Mouse (Mus musculus) urinary bladder, adult 18-20 months (tissue): ENCODE measurements around the gene Cebpz.

Source experiments
- DNase-seq, 2 experiments: peaks; one replicate each; pipeline ENCODE4 v3.0.0; 2022; ENCODE audit warnings: low spot score in 2 of 2, mixed read lengths in 2 of 2

Gene Cebpz

DNA sequence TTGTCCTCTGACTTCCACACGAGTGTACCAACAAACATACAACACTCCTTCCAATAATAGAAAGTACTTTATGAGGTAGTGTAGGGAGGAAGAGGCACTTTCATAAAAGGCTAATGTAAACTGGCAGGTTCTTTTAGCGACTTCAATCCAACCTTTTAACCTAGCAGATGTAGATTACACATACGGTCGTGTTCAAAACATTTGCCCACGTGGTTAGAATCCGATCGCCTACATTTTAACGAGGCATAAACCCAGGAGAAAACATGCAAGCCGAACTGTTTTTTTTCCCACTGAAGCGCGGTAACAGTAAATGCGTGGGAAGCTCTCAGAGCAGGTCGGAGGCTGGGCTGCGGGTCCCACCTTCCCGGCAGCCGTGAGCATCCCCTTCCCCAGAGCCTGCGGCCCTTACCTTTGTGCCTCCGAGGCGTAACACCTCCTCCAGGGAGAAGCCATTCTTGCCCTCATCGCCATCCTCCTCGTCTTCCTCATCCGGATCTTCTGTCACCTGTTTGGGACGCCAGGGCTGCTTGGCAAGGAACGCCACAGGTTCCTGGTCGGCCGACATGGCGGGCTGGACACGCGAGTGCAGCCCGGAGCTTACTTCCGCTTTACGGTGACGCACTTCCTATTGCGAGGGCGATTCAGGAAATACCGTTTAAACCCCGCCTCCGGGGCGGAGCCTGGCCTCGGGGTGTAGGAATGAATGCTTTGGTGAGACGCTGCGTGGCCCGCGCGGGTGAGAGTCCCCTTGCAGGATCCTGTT, at the start of gene Cebpz, which contains the start of gene Ndufaf7:
TSS of gene Cebpz (minus strand) at position 601 of the 763 bp plus-strand sequence.
TSS of gene Ndufaf7 (plus strand) at position 671 of the 763 bp plus-strand sequence.
- DNase-seq = peak; percentile 94

DNA sequence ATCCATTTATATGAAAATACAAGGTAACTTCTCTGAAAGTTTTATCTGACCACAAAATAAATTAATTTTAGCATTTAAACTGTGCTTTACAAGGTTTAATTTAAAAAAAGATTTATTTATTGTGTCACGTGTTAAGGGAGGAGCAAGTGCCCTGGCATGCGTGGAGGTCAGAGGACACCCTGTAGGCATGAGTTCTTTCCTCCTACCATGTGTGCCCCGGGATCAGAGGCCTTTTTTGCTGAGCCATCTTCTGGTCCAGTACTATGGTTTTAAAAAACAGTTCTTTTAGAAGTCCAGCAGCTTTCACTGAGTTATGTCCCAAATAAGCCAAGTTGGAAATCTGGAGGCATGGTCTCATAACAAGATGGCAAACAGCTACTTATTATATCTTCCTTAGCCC, 46.9 kb upstream of the Cebpz start:
- no peak for DNase-seq

DNA sequence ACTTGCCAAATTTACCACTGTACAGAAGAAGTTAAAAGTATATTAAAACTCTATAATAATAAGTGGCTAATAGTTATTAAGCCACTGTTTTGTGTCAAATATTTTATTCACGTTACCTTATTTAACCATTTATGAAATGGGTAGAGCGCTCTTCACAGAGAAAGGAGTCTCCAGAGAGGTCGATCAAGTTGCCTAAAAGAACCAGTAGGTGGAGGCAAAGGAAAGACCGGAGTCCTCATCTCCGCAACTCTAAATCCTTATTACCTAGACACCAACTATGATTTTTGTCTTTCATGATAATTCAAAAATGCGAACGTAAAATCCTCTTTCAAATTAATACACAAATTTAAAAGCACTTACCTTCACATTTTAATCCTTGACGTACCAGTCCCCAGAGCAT, 46.3 kb upstream of the Cebpz start:
- DNase-seq = no peak

- no peak for DNase-seq
Observed at GRCm38 (mm10) chr17:78968500-78968899, 31.6 kb upstream of the Cebpz start.

GRCm38 (mm10) chr17:78966092-78966883, 29.4 kb upstream of the Cebpz start:
- DNase-seq = no peak

- DNase-seq = no peak
Observed at GRCm38 (mm10) chr17:78964387-78964786, 27.5 kb upstream of the Cebpz start.

DNA sequence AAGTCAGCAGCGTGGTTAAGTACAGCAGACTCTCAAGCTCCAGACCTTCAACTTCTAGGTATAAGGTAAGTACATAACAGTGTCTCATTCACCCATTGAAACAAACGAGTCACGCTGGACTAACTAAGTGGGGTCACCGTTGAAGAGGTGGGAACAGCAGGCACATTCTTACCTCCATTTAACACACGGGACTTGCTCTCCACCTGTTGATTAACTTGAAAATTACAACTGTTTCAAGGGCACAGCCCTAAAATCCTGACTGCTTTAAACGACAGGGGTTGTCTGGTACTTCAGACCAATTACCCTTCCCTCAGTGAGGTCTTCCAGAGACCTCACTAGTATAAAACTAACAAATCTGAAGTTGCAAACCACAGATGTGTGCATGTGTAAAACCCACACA, 22.6 kb upstream of the Cebpz start:
- no peak for DNase-seq

DNA sequence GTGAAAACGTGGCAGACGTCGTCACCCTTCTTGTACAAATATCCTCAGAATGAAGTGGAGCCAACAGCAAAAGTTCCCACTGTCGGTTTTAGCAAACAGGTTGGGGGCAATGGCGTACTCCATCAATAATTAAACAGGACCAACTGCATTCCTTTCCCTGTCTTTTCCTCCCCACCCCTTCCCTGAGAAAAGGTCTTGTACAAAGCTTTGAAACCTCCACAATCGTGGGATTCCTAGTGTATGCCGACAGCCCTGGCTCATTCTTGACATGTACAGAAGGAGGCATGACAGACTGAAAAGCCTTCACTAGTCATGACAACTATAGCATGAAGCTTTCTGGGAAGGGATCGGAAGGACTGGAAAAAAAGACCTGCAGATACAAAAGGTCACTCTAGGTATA, 16.4 kb upstream of the Cebpz start:
- DNase-seq = no peak

DNA sequence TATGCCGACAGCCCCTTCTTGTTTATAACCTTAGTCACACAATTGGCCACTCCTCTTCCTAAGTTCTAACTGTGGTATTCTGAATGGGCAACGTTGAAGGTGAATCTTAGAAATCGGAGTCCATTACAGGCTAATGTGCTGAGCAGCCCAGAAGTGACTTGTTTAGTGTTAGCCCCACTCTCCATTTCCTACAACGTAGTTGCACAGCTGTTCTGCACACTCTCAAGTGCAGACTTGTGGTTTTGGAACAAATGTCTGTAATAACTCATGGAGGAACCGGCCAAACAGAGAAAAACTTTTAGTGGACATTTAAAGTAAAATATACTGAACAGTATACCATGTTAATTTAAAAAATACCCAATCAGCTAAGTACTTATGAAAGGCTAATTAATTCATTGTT, 15.2 kb upstream of the Cebpz start:
- no peak for DNase-seq

- DNase-seq = no peak
Observed at GRCm38 (mm10) chr17:78951225-78951624, 14.4 kb upstream of the Cebpz start.

DNA sequence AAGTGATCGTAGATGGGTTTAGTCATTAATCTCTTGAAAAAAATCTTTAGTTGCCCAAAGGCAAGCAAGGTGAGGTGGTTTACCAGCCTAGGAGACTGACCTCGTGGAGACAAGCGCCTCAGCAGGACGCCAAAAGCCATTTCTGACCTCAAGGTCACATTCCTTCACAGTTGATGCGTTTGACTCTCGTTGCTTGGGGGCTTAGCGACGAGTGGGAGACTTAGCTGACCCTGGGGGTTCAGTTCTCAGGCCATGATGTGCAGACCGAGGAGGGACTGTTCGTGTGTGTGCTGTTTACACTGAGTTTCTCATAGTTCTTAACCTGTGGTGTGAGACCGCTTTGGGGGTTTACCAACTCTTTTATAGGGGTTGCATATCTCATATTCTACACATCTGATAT, 5.7 kb upstream of the Cebpz start:
- DNase-seq = no peak

DNA sequence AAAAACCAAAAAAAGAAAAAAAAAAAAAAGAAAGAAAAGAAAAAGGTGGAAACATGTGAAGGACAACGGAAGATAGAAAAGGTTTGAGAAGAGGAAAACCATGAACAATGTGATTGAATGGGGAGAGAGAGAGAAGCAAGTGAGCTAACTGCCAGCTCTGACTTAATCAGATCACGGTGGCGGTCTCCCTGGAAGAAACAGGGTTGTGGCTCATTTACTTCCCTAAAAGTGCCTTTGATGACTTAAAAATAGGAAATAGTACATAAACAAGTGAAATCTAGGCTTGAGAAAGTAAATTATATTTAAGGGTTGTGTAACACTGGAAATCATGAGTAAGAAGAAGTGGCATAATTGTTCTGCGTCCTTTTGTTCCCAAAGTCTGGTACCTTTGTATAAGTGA, 2.1 kb upstream of the Cebpz start:
- DNase-seq = no peak

DNA sequence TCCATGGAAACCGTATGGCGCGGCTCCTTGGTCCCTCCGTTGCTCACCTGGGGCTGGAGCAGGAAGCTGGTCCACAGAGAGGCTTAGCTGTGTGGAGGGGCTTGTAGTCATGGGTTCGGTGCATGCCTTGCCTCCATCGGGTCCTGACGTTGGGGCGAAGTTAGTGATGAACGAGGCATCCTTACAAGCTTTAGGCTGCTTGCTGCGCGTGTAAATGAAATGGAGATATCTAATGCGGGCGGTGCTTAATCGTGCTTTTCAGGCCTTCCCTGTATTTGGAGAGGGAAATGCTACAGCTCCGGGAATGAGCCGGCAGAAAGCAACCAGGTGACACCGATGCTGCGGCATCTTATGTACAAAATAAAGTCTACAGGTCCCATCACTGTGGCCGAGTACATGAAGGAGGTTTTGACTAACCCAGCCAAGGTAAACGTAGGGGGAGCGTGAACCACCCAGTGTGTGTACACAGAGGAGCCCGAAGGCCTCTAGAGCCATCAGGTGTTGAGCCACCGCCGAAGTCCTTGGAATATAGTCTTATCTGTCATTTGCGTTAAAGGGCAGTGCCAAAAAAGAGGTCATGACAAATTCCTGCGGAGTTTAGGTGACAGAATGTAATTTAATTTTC, 475 bp upstream of the Cebpz start:
- no peak for DNase-seq

DNA sequence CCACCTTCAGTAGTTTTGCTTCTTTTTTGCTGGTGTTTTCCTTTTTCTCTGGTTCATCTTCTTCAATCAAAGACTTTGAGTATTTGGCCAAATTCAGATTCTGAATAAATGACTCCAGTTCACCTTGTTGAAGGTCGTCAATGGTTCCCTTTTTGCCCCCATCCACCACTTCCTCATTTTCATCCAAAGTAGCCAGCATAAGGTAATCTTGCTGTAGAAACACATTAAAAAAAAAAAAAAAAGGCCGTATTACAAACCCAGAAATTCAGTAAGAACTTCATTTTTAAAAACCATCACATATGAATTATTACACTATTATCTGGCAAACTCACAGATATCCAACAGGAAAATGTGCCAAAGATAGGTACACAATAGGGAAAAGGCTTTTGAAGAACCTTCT, 1.0 kb downstream of the Cebpz start:
- no peak for DNase-seq

DNA sequence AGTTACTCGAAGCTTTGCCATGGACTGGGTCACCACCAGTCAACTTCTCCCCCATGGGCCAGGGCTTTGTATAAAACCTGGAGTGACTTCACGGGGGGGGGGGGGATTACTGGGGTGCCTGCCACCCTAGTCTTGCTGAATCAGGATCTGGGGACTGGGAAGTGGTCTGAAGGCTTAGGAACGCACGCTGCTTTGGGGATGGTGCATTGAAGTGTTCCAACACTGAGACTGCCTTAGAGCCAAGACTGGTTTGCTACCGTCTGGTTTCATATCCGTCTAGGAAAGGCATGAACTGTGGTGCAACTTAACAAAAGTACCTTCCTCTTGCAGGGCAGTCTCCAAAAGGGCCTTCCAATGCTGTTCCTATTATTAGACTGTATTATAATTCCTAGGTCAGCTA, 19.2 kb downstream of the Cebpz start:
- no peak for DNase-seq

- DNase-seq = no peak
Observed at GRCm38 (mm10) chr17:78916899-78917298, 20.0 kb downstream of the Cebpz start.

DNA sequence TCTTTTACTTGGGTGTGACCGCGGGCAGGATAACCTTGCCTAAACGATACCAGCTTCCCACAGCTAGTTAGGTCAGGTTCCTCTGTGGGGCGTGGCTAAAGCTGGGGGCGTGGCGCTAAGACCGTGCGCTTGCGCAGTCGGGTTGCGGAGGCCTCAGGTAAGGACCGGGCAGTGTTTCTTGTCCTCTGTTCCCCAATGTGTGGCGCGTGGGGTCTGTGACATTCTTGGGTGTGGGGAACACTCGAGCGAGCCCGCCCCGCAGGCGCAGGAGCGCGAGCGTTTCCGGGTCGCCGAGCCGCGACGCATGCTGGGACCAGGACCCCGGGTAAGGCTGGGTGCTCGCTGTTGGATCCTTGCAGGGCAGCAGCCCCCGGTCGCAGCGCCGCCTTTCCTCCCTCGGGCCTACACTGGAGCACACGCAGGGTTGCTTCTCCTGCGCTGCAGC, 20.5 kb downstream of the Cebpz start, which contains the start of gene Cebpzos:
TSS of gene Cebpzos (plus strand) at position 132 of the 445 bp plus-strand sequence.
- peak; percentile 82 to 85 for DNase-seq

DNA sequence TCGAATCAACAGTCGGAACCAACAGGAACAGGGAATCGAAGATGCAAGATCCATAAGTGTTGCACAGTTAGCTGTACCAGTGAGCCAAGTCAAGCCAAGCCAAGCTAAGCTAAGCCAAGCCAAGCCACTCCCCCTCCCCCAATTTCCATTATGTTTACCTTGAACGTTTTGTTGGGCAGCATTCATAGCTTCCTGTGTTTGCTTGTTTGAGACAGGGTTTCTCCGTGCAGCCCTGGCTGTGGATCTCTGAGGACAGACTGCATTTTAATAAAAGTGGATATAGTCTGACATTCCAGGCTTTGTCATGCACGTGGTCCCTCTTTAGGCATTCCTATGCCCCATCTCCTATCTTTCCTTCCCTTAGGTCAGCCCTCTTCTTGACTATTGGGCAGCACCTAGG, 21.1 kb downstream of the Cebpz start:
- DNase-seq = no peak

- no peak for DNase-seq
Observed at GRCm38 (mm10) chr17:78913921-78914320, 22.9 kb downstream of the Cebpz start.

DNA sequence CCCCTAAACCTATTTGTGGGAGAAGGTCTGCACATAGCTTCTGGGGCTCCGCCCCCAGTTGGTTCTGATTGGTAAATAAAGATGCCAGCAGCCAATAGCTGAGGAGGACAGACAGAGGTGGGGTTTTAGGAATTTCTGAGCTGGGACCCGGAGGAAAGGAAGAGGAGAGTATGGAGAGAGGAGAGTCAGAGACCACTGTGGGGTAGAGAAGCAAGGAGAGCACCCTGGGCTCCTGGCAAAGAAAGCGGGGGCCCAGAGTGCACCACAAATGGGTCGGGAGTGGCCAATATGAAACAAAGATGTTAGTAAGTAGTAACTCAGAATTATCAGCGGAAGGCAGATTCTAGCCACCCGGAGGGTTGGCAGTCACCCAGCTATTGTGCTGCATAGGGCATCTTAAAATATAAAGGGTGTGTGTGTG, 24.0 kb downstream of the Cebpz start:
- no peak for DNase-seq

- no peak for DNase-seq
Observed at GRCm38 (mm10) chr17:78909374-78909773, 27.5 kb downstream of the Cebpz start.

- DNase-seq = no peak
Observed at GRCm38 (mm10) chr17:78906892-78907291, 30.0 kb downstream of the Cebpz start, which contains the start of gene Sult6b1. Sult6b1 (minus strand) TSS chr17:78906992.
